Mouse (Mus musculus): ENCODE measurements at regions not wholly inside any gene's neighbourhood (a gene's known extent, or its start where the extent isn't known, plus 50 kb on each side); places are given as distances from the start of the nearest gene placed in this dataset.
"Not testable (repeated sequence)": the region's sequence is repeated elsewhere in the genome, so short reads cannot be mapped to it uniquely, and the experiment has no call there.

- TF ChIP-seq POLR2A (IDR thresholded peaks at IDR 0.05; ENCODE audit: borderline replicate concordance, control insufficient read depth, low read depth, low read length) (no peak), CTCF (IDR thresholded peaks at IDR 0.05; ENCODE audit: control insufficient read depth, insufficient read depth, low read length) (no peak)
- WGBS, result 77% methylated on average over 11 of the region's 11 CpGs
These were observed 125.1 kb upstream of the Trim24 start for GRCm38 (mm10) chr6:37745393-37746100.

GRCm38 (mm10) chr6:37747793-37748192, 122.8 kb upstream of the Trim24 start:
- H3K4me3 ChIP-seq (replicated peaks; ENCODE audit: control insufficient read depth, low read depth, low read length); H3K4me1 ChIP-seq (ENCODE audit: control insufficient read depth, insufficient read depth, low read length); H3K27ac ChIP-seq (ENCODE audit: control insufficient read depth, insufficient read depth, low read depth, low read length, poor library complexity): not testable (repeated sequence)
- 76% methylated on average over 4 of the region's 4 CpGs for WGBS

More at GRCm38 (mm10) chr6:37745393-37746100, 125.1 kb upstream of the Trim24 start:
- Histone ChIP-seq H3K4me3 (replicated peaks; ENCODE audit: control insufficient read depth, low read depth, low read length) (no peak overlapping the region), H3K27ac (ENCODE audit: control insufficient read depth, insufficient read depth, low read depth, low read length, poor library complexity) (no peak overlapping the region), H3K4me1 (ENCODE audit: control insufficient read depth, insufficient read depth, low read length) (no peaks in the 10 kb centered on the region)

DNA sequence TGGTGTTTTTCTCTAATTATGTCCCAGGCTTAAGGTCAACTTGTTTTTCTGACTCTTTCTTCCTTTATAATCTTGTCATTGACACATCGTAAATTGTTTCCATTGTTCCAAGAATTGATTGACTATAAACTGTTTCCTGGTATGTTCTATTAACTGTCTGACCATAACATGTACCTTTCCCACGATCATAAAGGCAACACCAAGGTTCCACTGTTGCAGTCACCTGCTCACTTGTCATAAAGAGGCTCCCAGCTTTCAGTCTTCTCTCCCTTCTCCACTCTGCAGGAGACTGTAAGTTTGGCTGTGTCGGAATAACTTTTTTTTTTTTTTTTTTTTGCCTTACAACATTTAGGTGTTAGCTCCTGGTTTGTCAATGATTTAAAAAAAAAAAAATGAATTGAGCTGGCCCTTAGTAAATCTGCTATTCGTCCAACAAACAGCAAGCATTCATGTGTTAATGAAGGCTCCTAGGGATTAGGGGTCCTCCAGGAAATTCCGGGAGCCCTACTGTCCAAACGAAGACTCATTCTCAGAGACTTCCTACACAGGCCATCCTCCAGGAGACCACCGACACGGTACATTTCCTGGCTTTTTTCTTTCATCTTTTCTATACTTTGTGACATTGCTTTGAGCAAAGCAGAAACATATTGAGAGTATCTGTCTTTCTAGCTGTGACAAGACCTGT, 122.2 kb upstream of the Trim24 start:
- no peak overlapping the region for H3K27ac ChIP-seq (ENCODE audit: control insufficient read depth, insufficient read depth, low read depth, low read length, poor library complexity)
- no peaks in the 10 kb centered on the region for H3K4me1 ChIP-seq (ENCODE audit: control insufficient read depth, insufficient read depth, low read length)
- TF ChIP-seq CTCF (IDR thresholded peaks at IDR 0.05; ENCODE audit: control insufficient read depth, insufficient read depth, low read length) (no peak), POLR2A (IDR thresholded peaks at IDR 0.05; ENCODE audit: borderline replicate concordance, control insufficient read depth, low read depth, low read length) (no peak)
- 81% methylated on average over 8 of the region's 8 CpGs for WGBS
- no peak overlapping the region for H3K4me3 ChIP-seq (replicated peaks; ENCODE audit: control insufficient read depth, low read depth, low read length)

DNA sequence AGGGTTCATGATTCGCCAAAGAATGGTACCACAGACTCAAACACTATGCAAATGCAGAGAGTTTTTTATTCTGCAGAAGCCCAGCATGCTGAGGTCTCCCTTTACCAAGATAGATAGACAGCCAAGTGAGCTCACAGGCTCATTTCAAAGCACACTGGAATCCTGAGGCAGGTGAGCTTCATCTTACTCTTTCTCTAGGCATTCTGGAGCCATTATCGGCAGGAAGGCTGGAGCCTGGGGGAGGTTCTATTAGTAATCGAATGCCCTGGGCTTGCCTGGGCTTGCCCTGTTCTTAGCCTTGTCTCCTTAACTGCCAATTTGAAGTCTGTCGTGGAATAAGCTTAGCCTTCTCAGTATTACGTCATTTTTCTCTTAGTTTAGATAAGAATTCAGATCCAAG, 121.6 kb upstream of the Trim24 start:
- Histone ChIP-seq H3K4me3 (replicated peaks; ENCODE audit: control insufficient read depth, low read depth, low read length) (no peak overlapping the region), H3K27ac (ENCODE audit: control insufficient read depth, insufficient read depth, low read depth, low read length, poor library complexity) (no peak overlapping the region), H3K4me1 (ENCODE audit: control insufficient read depth, insufficient read depth, low read length) (no peaks in the 10 kb centered on the region)
- no peak for TF ChIP-seq CTCF (IDR thresholded peaks at IDR 0.05; ENCODE audit: control insufficient read depth, insufficient read depth, low read length)
- WGBS, result 86% methylated on average over 5 of the region's 5 CpGs

DNA sequence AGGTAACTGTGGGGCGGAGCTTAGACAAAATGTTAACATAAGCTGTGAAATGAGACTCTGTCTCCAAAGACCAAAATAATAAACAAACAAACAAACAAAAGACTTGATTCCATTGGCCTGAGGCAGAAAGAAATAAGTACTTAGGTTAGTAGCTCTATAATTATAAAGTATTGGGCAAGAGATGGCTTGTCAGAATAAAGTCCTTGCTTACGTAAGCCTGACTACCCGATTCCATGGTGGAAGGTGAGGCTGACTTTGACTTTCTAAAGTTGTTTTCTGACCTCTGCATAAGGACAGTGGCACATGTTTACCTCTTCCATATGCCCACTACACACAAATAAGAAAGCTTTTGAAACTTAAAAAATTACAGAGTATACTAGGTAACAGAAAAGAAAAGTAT, 120.3 kb upstream of the Trim24 start:
- WGBS, result 79% methylated on average over 3 of the region's 3 CpGs
- TF ChIP-seq CTCF (IDR thresholded peaks at IDR 0.05; ENCODE audit: control insufficient read depth, insufficient read depth, low read length), result no peak
- no peak for TF ChIP-seq POLR2A (IDR thresholded peaks at IDR 0.05; ENCODE audit: borderline replicate concordance, control insufficient read depth, low read depth, low read length)
- H3K4me1 ChIP-seq (ENCODE audit: control insufficient read depth, insufficient read depth, low read length), result no peaks in the 10 kb centered on the region

GRCm38 (mm10) chr6:37751701-37752100, 118.9 kb upstream of the Trim24 start:
- H3K27ac ChIP-seq (ENCODE audit: control insufficient read depth, insufficient read depth, low read depth, low read length, poor library complexity), result no peak overlapping the region
- no peak for TF ChIP-seq POLR2A (IDR thresholded peaks at IDR 0.05; ENCODE audit: borderline replicate concordance, control insufficient read depth, low read depth, low read length)
- TF ChIP-seq CTCF (IDR thresholded peaks at IDR 0.05; ENCODE audit: control insufficient read depth, insufficient read depth, low read length), result no peak
- no peak overlapping the region for H3K4me3 ChIP-seq (replicated peaks; ENCODE audit: control insufficient read depth, low read depth, low read length)
- no peaks in the 10 kb centered on the region for H3K4me1 ChIP-seq (ENCODE audit: control insufficient read depth, insufficient read depth, low read length)

More for the DNA sequence above, 120.3 kb upstream of the Trim24 start:
- Histone ChIP-seq H3K27ac (ENCODE audit: control insufficient read depth, insufficient read depth, low read depth, low read length, poor library complexity) (no peak overlapping the region), H3K4me3 (replicated peaks; ENCODE audit: control insufficient read depth, low read depth, low read length) (no peak overlapping the region)

DNA sequence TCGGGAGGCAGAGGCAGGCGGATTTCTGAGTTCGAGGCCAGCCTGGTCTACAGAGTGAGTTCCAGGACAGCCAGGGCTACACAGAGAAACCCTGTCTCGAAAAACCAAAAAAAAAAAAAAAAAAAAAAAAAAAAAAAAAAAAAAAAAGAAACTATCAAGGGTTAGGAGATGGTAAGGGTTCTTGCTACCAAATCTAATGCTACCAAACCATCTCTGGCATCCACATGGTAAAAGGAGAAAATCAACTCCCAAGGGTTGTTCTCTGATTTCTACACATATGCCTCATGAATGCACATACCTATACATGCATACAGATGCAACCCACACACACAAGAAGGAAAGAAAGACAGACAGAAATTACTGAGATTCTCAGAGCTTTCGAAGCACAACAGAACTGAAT, 109.6 kb upstream of the Trim24 start:
- H3K4me1 ChIP-seq (ENCODE audit: control insufficient read depth, insufficient read depth, low read length); H3K27ac ChIP-seq (ENCODE audit: control insufficient read depth, insufficient read depth, low read depth, low read length, poor library complexity); H3K4me3 ChIP-seq (replicated peaks; ENCODE audit: control insufficient read depth, low read depth, low read length): not testable (repeated sequence)
- WGBS, result 79% methylated on average over 4 of the region's 5 CpGs

GRCm38 (mm10) chr6:37763036-37763435, 107.6 kb upstream of the Trim24 start:
- 54% methylated on average over 2 of the region's 2 CpGs for WGBS
- TF ChIP-seq CTCF (IDR thresholded peaks at IDR 0.05; ENCODE audit: control insufficient read depth, insufficient read depth, low read length) (no peak), POLR2A (IDR thresholded peaks at IDR 0.05; ENCODE audit: borderline replicate concordance, control insufficient read depth, low read depth, low read length) (no peak)
- H3K4me3 ChIP-seq (replicated peaks; ENCODE audit: control insufficient read depth, low read depth, low read length), result no peak overlapping the region
- no peak overlapping the region for H3K27ac ChIP-seq (ENCODE audit: control insufficient read depth, insufficient read depth, low read depth, low read length, poor library complexity)
- H3K4me1 ChIP-seq (ENCODE audit: control insufficient read depth, insufficient read depth, low read length), result no peaks in the 10 kb centered on the region

DNA sequence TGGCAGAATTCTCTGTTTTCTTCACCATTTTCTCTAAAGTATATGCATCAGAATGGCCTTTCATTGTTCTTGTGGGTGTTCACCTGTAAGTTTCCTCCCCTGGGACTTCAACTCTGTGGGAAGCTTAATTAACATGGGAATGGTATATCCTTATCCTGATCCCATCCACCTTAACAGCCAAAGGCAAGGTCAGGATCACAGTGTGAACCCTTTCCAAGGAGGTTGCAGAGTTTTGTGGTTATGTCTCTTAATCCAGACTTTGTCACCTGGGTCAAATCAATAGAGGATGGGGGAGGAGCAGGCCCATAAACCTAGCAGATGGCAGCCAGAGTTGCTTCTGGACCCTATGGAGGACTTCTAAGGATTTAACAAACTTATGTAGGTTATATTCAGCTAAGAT, 102.9 kb upstream of the Trim24 start:
- Histone ChIP-seq H3K4me3 (replicated peaks; ENCODE audit: control insufficient read depth, low read depth, low read length) (no peak overlapping the region), H3K27ac (ENCODE audit: control insufficient read depth, insufficient read depth, low read depth, low read length, poor library complexity) (no peak overlapping the region), H3K4me1 (ENCODE audit: control insufficient read depth, insufficient read depth, low read length) (no peaks in the 10 kb centered on the region)
- TF ChIP-seq POLR2A (IDR thresholded peaks at IDR 0.05; ENCODE audit: borderline replicate concordance, control insufficient read depth, low read depth, low read length) (no peak), CTCF (IDR thresholded peaks at IDR 0.05; ENCODE audit: control insufficient read depth, insufficient read depth, low read length) (no peak)

Measured in bone marrow, adult 2 months (tissue).